Mouse (Mus musculus) hindbrain, embryonic 14.5 days (tissue): ENCODE results near the gene Sh3rf1. TPM values are rescaled to one million over a fixed set of nuclear protein-coding genes. Genes with fewer than 3 reads are reported as not detected.
"Not testable (repeated sequence)": the region's sequence is repeated elsewhere in the genome, so short reads cannot be mapped to it uniquely, and the experiment has no call there.

Experiments
- ATAC-seq: fragments of 200-750 bp; cut with Nextera tagmentation; 2 replicates; pipeline ENCODE4 v1.8.0; 2017; ENCODE audit warnings: moderate number of reproducible peaks, mild to moderate bottlenecking, moderate TSS enrichment, moderate library complexity; ENCODE audit not compliant: low FRiP score
- DNase-seq: peaks from one replicate; pipeline ENCODE4 v3.0.0-alpha.2; 2015; ENCODE audit warnings: low spot score
- H3K27ac ChIP-seq: fragments of 300-500 bp; sonication (generic); 2 replicates; pipeline ENCODE4 v1.5.1; 2014; ENCODE audit warnings: mild to moderate bottlenecking, moderate library complexity
- H3K27me3 ChIP-seq: fragments of 300-500 bp; sonication (generic); 2 replicates; pipeline ENCODE4 v1.6.1; 2014; ENCODE audit warnings: mild to moderate bottlenecking, low read length, mixed read lengths; ENCODE audit not compliant: control insufficient read depth, insufficient read depth
- H3K36me3 ChIP-seq: fragments of 300-500 bp; sonication (generic); replicated peaks from 2 replicates; pipeline ENCODE4 v1.6.1; 2014; ENCODE audit not compliant: control insufficient read depth, insufficient read depth
- H3K4me1 ChIP-seq: fragments of 300-500 bp; sonication (generic); replicated peaks from 2 replicates; pipeline ENCODE4 v1.6.1; 2014; ENCODE audit warnings: antibody characterized with exemption, low read length, mixed read lengths; ENCODE audit not compliant: control insufficient read depth, insufficient read depth
- H3K4me2 ChIP-seq: fragments of 300-500 bp; sonication (generic); replicated peaks from 2 replicates; pipeline ENCODE4 v1.6.1; 2014; ENCODE audit warnings: mild to moderate bottlenecking, moderate library complexity
- H3K4me3 ChIP-seq: fragments of 300-500 bp; sonication (generic); replicated peaks from 2 replicates; pipeline ENCODE4 v1.5.1; 2014; ENCODE audit warnings: mild to moderate bottlenecking, low read length
- H3K9ac ChIP-seq: fragments of 300-500 bp; sonication (generic); 2 replicates; pipeline ENCODE4 v1.6.1; 2014
- H3K9me3 ChIP-seq: fragments of 300-500 bp; sonication (generic); 2 replicates; pipeline ENCODE4 v1.6.1; 2016; ENCODE audit warnings: low read length; ENCODE audit not compliant: control insufficient read depth
- WGBS: fragments of 180-500 bp; shearing (Covaris S2); extraction: QIAGEN DNeasy Blood & Tissue Kit; methylation state at CpG from one replicate; pipeline ENCODE4 v1.1.7; 2014; 5-methylcytosine and 5-hydroxymethylcytosine counted together
- polyA plus RNA-seq: library from polyadenylated mRNA; unstranded; fragments of >200 nt; fragmentation: Nextera tagmentation; extraction: Ambion mirVana; gene quantifications from 2 replicates; pipeline ENCODE4 v1.2.1, GENCODE M21; 2014

Gene Sh3rf1
- polyA plus RNA-seq, 1 experiment from 2014 or later = 28.8 TPM

GRCm38 (mm10) chr8:61397139-61397538 lies 173.5 kb downstream of the Sh3rf1 start:
- H3K9ac ChIP-seq = no peak overlapping the region
- no peaks in the 10 kb centered on the region for H3K4me1 ChIP-seq
- ATAC-seq (no peak), DNase-seq (no peak)
- no peak overlapping the region for H3K4me3 ChIP-seq
- 86% methylated on average over 2 of the region's 2 CpGs for WGBS
- peaks cover 19% of the 10 kb centered on the region; the same call in 1 of the 2 replicates for H3K36me3 ChIP-seq
- no peaks in the 10 kb centered on the region for H3K9me3 ChIP-seq
- no peak overlapping the region for H3K27ac ChIP-seq
- H3K27me3 ChIP-seq = no peaks in the 10 kb centered on the region
- H3K4me2 ChIP-seq = no peak overlapping the region

- Histone ChIP-seq H3K27me3 (no peaks in the 10 kb centered on the region), H3K9me3 (no peaks in the 10 kb centered on the region), H3K9ac (no peak overlapping the region), H3K4me1 (peaks cover 2% of the 10 kb centered on the region), H3K27ac (no peak overlapping the region), H3K4me2 (no peak overlapping the region), H3K4me3 (no peak overlapping the region), H3K36me3 (peaks cover 19% of the 10 kb centered on the region; the same call in 1 of the 2 replicates)
- 91% methylated on average over 7 of the region's 7 CpGs for WGBS
- DNase-seq = no peak
- no peak for ATAC-seq
Measured at GRCm38 (mm10) chr8:61397755-61398154, 174.1 kb downstream of the Sh3rf1 start.

- no peaks in the 10 kb centered on the region for H3K9me3 ChIP-seq
- H3K4me2 ChIP-seq = no peak overlapping the region
- WGBS = 66% methylated on average over 7 of the region's 7 CpGs
- no peaks in the 10 kb centered on the region for H3K27me3 ChIP-seq
- no peak overlapping the region for H3K4me3 ChIP-seq
- DNase-seq (no peak), ATAC-seq (peak; percentile 22; the same call in 1 of the 2 replicates)
- H3K27ac ChIP-seq = peak overlapping the region; percentile 76
- H3K4me1 ChIP-seq = peaks cover 15% of the 10 kb centered on the region
- H3K36me3 ChIP-seq = 0 out of 2 replicates have a peak, but pooled peaks cover 3% of the 10 kb centered on the region
- peak overlapping the region; percentile 24; the same call in 1 of the 2 replicates for H3K9ac ChIP-seq
Measured at GRCm38 (mm10) chr8:61402861-61403260, 179.2 kb downstream of the Sh3rf1 start.

- no peak overlapping the region for H3K4me2 ChIP-seq
- ATAC-seq (peak; percentile 83), DNase-seq (peak; percentile 52)
- WGBS = 4% methylated on average over 6 of the region's 6 CpGs
- H3K4me3 ChIP-seq = no peak overlapping the region
- H3K27ac ChIP-seq = peak overlapping the region; percentile 76
- H3K4me1 ChIP-seq = peaks cover 15% of the 10 kb centered on the region
- H3K9me3 ChIP-seq = no peaks in the 10 kb centered on the region
- no peaks in the 10 kb centered on the region for H3K36me3 ChIP-seq
- H3K9ac ChIP-seq = peak overlapping the region; percentile 24; the same call in 1 of the 2 replicates
- no peaks in the 10 kb centered on the region for H3K27me3 ChIP-seq
Measured at GRCm38 (mm10) chr8:61403266-61404177, 179.8 kb downstream of the Sh3rf1 start.

- Histone ChIP-seq H3K27me3 (no peaks in the 10 kb centered on the region), H3K9me3 (no peaks in the 10 kb centered on the region), H3K4me1 (peaks cover 15% of the 10 kb centered on the region), H3K4me3 (no peak overlapping the region), H3K36me3 (no peaks in the 10 kb centered on the region), H3K9ac (no peak overlapping the region), H3K4me2 (no peak overlapping the region), H3K27ac (peak overlapping the region; percentile 76)
- WGBS = 28% methylated on average over 3 of the region's 3 CpGs
- DNase-seq (no peak), ATAC-seq (peak; percentile 35; the same call in 1 of the 2 replicates)
Measured at GRCm38 (mm10) chr8:61404178-61404560, 180.5 kb downstream of the Sh3rf1 start.

GRCm38 (mm10) chr8:61409081-61409480 lies 185.4 kb downstream of the Sh3rf1 start:
- ATAC-seq (no peak), DNase-seq (no peak)
- Histone ChIP-seq H3K36me3 (no peaks in the 10 kb centered on the region), H3K9ac (no peak overlapping the region), H3K27ac (no peak overlapping the region), H3K27me3 (no peaks in the 10 kb centered on the region), H3K4me3 (no peak overlapping the region), H3K4me2 (no peak overlapping the region), H3K4me1 (0 out of 2 replicates have a peak, but pooled peaks cover 1% of the 10 kb centered on the region), H3K9me3 (no peaks in the 10 kb centered on the region)
- 85% methylated on average over 4 of the region's 4 CpGs for WGBS

- not testable (repeated sequence) for DNase-seq, H3K9me3 ChIP-seq
- 96% methylated on average over 5 of the region's 5 CpGs for WGBS
Measured at GRCm38 (mm10) chr8:61409712-61410111, 186.0 kb downstream of the Sh3rf1 start.

GRCm38 (mm10) chr8:61419521-61419920 lies 195.8 kb downstream of the Sh3rf1 start:
- H3K4me3 ChIP-seq = no peak overlapping the region
- no peak overlapping the region for H3K27ac ChIP-seq
- no peaks in the 10 kb centered on the region for H3K27me3 ChIP-seq
- no peaks in the 10 kb centered on the region for H3K9me3 ChIP-seq
- DNase-seq (no peak), ATAC-seq (no peak)
- no peaks in the 10 kb centered on the region for H3K36me3 ChIP-seq
- H3K4me1 ChIP-seq = peaks cover 6% of the 10 kb centered on the region; the same call in 1 of the 2 replicates
- no peak overlapping the region for H3K9ac ChIP-seq
- 85% methylated on average over 3 of the region's 3 CpGs for WGBS
- H3K4me2 ChIP-seq = no peak overlapping the region

More at GRCm38 (mm10) chr8:61409712-61410111, 186.0 kb downstream of the Sh3rf1 start:
- not testable (repeated sequence) for H3K36me3 ChIP-seq, H3K27me3 ChIP-seq, H3K9ac ChIP-seq, H3K27ac ChIP-seq, H3K4me1 ChIP-seq, H3K4me2 ChIP-seq, H3K4me3 ChIP-seq, ATAC-seq

- no peak overlapping the region for H3K9ac ChIP-seq
- 0 out of 2 replicates have a peak overlapping the region, but pooled peaks have one; percentile 55 for H3K27ac ChIP-seq
- no peak overlapping the region for H3K4me3 ChIP-seq
- DNase-seq = no peak
- no peak overlapping the region for H3K4me2 ChIP-seq
- no peaks in the 10 kb centered on the region for H3K9me3 ChIP-seq
- ATAC-seq = peak; percentile 50; the same call in 1 of the 2 replicates
- H3K27me3 ChIP-seq = no peaks in the 10 kb centered on the region
- H3K4me1 ChIP-seq = peaks cover 6% of the 10 kb centered on the region; the same call in 1 of the 2 replicates
- no peaks in the 10 kb centered on the region for H3K36me3 ChIP-seq
- WGBS = 24% methylated on average over 6 of the region's 6 CpGs
Measured at GRCm38 (mm10) chr8:61420166-61420565, 196.5 kb downstream of the Sh3rf1 start.
